Mouse (Mus musculus): ENCODE measurements around the gene Stac3.

Stac3 gene

GRCm38 (mm10) chr10:127509837-127510701 lies 8.6 kb downstream of the Stac3 start:
- peak; percentile 79 for DNase-seq

- peak; percentile 73 for DNase-seq
Observed at GRCm38 (mm10) chr10:127510895-127511617, 9.6 kb downstream of the Stac3 start.

DNA sequence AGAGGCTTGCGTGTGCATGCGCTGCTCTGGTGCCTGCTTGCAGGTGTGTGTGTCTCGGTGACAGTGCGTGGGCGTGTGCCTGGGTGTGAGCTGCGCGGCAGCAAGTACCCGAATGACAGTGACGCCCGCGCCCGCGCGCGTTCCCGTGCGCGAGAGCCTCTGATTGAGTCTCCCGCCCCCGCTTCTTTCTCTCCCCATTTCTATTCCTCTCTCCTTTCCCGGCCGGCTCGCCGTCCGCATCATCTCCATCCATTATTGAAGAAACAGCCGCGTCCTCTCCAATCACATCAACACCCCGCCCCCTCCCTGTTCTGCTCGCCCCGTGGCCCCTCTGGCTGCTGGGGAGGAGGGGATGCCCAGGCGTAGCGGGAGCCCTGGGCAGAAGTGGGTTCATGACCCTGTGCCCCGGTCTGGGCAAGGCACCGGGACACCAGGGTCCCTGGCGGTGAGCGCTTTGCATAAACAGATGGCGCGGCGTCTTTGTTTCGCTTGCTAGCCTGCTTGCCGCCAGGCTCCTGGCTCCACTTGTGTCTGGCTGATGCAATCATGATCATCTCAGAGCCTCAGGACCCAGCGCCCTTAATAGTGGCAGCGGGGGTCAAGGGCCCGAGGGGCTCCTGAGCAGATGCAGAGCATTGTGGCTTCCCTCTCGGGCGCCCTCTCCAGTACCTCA lies 10.3 kb downstream of the Stac3 start:
- DNase-seq, result peak; percentile 94

- no peak for DNase-seq
Observed at GRCm38 (mm10) chr10:127512307-127512666, 10.8 kb downstream of the Stac3 start.

GRCm38 (mm10) chr10:127512813-127513212 lies 11.3 kb downstream of the Stac3 start:
- DNase-seq, result peak; percentile 94

GRCm38 (mm10) chr10:127513501-127514091 lies 12.1 kb downstream of the Stac3 start:
- DNase-seq, result peak; percentile 75

- no peak for DNase-seq
Observed at GRCm38 (mm10) chr10:127514111-127514698, 12.7 kb downstream of the Stac3 start.

DNA sequence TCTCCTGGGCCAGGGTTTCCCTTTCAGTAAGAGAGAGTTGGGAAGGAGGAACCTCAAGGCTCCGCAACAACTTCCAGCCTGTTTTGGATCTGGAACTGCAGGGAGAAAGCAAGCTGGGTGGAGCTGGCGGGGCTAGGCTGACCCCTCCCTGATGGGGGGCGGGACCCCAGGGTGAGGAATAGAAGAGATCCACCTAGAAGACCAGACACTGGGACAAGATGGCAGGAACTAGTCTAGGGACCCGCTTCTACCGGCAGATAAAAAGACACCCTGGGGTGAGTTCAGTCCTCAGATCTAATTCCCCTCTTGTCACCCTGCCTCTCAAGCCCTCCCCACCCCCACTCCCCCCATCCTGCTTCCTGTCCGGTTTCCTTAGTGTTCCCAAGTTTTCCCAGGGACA lies 13.3 kb downstream of the Stac3 start, which contains the start of gene Ndufa4l2:
Gene Ndufa4l2, plus strand, starts transcription at position 204 of the 400 bp plus-strand sequence.
- no peak for DNase-seq

DNA sequence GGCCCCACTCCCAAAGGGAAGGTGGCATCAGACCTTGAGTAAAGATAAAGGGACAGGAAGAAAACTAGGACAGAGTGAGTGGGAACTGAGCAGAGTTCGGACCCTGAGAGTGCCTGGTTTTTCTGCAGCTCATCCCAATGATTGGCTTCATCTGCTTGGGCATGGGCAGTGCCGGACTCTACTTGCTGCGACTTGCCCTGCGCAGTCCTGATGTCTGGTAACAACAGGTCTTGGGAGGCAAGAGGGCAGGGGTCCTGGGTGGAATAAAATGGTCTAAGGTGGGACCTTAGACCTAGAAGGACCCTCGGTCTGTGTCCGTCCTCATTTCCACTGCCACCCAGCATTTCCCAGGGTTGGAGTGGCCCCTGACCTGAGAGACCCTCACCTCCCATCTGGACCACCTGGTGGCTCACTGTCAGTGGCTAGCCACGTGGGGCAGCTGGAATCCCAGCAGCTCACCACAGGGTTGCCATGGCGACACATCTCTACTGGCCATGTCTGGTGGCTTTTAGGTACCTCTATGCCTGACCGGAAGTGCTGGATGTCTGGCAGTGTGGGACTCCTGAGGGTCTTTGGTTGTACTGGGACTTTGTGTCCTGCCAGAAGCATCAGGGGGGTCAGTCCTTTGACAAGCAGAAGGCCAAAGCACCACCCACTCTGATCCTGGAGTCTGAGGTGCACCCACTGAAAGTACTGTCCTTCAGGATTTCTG lies 13.9 kb downstream of the Stac3 start:
- DNase-seq, result peak; percentile 53

DNA sequence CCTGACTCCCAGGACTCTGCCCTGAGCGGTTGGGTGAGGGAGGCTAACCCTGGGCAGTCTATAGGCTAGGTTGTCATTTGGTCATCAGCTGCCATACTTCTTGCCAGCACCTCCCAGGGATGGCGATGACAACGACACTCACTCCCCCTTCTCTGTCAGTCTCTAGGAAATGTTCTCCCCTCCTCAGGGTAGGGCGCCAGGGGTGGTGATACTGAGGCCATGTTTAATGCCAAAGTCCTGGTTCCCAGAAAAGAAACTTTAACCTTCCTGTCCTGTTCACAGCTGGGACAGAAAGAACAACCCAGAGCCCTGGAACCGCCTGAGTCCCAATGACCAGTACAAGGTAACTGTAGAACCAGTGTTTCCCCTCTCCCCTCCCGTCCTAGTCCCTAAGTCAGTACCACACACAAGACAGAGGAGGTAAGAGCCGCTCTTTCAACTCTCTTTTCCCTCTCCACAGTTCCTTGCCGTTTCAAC lies 14.5 kb downstream of the Stac3 start:
- DNase-seq, result no peak

DNA sequence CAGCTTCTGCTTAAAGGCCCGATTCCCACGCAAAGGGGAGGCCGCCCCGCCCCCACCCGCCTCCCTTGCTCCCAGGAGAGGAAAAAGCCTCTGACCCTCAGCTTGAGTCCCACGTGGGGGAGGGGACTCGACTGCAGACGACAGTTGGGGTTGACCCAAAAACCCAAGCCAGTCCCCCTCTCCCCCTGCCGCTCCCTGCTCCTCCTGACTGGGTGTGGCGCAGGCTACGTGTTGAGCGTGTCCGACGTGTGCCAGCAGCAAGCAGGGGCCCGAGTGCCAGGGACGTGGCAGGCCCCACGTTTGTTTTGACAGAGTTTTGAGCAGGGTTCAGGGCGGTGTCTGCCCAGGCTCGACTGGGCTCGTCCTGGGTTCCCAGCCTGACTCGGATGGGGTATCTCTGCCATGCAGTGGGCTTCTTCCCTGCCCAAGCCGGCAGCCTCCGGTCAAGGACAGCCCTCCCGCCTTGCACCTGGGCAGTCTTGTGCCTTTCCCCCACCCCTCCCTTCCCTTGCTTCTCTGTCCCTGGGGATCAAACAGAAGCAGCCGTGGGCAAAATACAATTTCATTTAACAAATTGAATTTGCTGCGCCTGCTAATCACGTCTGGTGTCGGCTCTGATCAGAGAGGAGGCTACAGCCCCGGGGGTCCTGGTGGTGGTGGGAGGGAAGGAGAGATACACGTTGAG lies 15.2 kb downstream of the Stac3 start:
- peak; percentile 44 for DNase-seq

- DNase-seq, result no peak
Observed at GRCm38 (mm10) chr10:127517941-127518340, 16.5 kb downstream of the Stac3 start.

GRCm38 (mm10) chr10:127519041-127519701 lies 17.7 kb downstream of the Stac3 start:
- DNase-seq, result no peak

- peak; percentile 55 for DNase-seq
Observed at GRCm38 (mm10) chr10:127519903-127520713, 18.6 kb downstream of the Stac3 start.

- no peak for DNase-seq
Observed at GRCm38 (mm10) chr10:127520714-127521357, 19.4 kb downstream of the Stac3 start.

DNA sequence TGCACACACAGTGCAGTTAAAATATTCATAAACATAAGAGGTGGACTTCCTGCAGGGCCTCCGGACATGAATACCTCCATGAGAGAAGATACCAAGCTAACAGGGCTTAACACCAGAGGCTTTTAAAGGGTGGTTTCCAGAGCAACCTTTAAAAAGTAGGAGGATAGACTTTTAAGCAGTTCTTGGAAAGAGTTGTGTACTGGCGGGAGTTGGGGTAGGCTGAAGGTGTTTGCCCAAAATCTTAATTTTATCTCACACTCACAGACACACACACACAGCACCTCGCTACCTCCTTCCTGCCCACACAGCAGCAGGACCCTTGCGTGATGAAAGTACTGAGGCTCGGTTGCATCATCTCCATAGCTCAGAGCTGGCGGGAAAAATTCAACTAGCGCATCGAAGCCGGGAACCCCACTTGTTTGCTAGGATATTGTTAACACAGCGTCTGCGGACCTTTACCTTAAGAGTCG lies 20.2 kb downstream of the Stac3 start:
- DNase-seq, result no peak

- DNase-seq, result peak; percentile 88
Observed at GRCm38 (mm10) chr10:127522088-127522581, 20.6 kb downstream of the Stac3 start, which contains the start of gene Shmt2. Gene Shmt2, minus strand, starts transcription at chr10:127522444.

DNA sequence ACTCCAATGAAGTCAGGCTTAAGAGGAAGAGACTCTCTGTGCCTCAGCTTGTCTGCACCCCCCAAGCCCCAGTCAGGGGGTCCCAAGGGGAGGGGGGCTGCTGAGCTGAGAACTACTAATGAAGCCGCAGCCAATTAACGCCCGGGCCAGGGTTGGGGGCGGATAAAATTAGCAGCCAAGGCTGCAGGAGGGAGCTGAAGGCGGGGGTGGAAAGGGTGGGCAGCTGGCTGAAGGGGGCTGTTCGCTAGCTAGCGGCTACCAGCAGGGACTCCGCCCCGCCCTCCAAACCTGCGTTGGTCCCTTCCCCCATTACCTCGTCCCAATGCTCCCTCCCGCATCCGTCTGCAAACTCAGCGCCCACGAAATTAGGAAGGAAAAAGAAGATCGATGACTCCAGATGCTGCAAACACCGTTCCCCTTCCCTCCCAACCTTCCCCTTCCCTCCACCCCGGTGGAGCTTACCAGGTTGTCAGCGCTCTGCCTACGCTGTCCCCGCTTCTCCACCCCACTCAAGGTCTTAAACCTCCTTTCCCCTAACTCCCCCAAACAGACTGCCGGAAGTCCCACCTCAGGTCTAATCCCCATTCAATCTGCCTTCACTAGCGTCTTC lies 23.3 kb downstream of the Stac3 start:
- DNase-seq, result no peak

Data from cerebellum, adult 9-11 months (tissue).